Mouse (Mus musculus) brain, embryonic 14.5 days (tissue): Measurements from ENCODE around the gene Map4k4.

Source experiments
- CTCF ChIP-seq: fragments of 200-500 bp; IDR thresholded peaks from 2 replicates; pipeline ENCODE4 v1.5.1; 2012; ENCODE audit warnings: inconsistent platforms, mild to moderate bottlenecking, moderate library complexity, borderline replicate concordance; ENCODE audit not compliant: insufficient read depth, insufficient read length; ENCODE audit errors: extremely low read depth
- POLR2A ChIP-seq: fragments of 200-500 bp; IDR thresholded peaks from 2 replicates; pipeline ENCODE4 v1.6.1; 2012; ENCODE audit warnings: mild to moderate bottlenecking, inconsistent platforms, borderline replicate concordance; ENCODE audit not compliant: poor library complexity, insufficient read depth, insufficient read length, severe bottlenecking; ENCODE audit errors: extremely low read depth

GRCm38 (mm10) chr1:39913256-39913655 is 12.5 kb downstream of the Map4k4 start:
- TF ChIP-seq CTCF (no peak), POLR2A (no peak)
